Mouse (Mus musculus) brain, embryonic 14.5 days (tissue): ENCODE results near the gene Rubcn.

Experiments used
- CTCF ChIP-seq: fragments of 200-500 bp; IDR thresholded peaks from 2 replicates; pipeline ENCODE4 v1.5.1; 2012; ENCODE audit warnings: inconsistent platforms, mild to moderate bottlenecking, moderate library complexity, borderline replicate concordance; ENCODE audit not compliant: insufficient read depth, insufficient read length; ENCODE audit errors: extremely low read depth
- POLR2A ChIP-seq: fragments of 200-500 bp; IDR thresholded peaks from 2 replicates; pipeline ENCODE4 v1.6.1; 2012; ENCODE audit warnings: mild to moderate bottlenecking, inconsistent platforms, borderline replicate concordance; ENCODE audit not compliant: poor library complexity, insufficient read depth, insufficient read length, severe bottlenecking; ENCODE audit errors: extremely low read depth

GRCm38 (mm10) chr16:32896126-32896525 is 18.6 kb upstream of the Rubcn start:
- TF ChIP-seq CTCF, result no peak
- TF ChIP-seq POLR2A, result no peak
